Mouse (Mus musculus) B cell, adult 2 months (primary cell): Measurements from ENCODE around the gene Slc39a9.

Source experiments
- DNase-seq, 2 experiments: peaks; one replicate each; pipeline ENCODE4 v3.0.0; 2022

Slc39a9 gene

DNA sequence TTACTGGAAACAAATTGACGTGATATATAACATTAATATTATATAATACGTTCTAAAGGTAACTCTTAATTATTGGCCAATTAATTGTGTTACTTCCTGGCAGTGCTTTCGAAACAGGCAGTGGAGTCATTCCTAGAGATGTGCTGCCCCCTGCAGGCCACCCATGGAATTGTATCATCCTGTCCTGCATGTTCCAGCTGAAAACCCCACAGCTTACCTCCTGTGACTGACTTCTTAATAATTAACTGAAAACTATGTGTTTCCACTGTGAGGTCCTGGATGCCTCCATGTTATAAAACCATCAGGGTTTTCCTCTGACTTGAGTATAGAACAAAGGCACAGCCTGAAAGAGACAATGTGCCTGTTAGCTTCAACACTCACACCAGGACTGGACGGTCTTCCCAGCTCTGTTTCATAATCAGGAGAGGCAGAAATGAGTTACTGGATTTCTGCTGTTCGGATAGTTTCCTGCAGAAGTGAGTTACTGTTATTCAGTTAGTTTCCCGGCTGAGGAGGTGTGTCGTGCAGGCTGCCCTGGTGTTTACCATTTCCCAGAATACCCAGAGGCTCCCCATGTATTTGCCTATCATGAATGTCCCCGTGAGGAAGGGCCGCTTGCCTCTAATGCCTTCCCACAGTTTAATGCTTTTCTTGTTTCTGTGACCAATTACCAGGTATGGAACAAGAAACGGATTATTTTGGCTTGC, 81.3 kb downstream of the Slc39a9 start:
- peak; percentile 86 to 89 for DNase-seq

DNA sequence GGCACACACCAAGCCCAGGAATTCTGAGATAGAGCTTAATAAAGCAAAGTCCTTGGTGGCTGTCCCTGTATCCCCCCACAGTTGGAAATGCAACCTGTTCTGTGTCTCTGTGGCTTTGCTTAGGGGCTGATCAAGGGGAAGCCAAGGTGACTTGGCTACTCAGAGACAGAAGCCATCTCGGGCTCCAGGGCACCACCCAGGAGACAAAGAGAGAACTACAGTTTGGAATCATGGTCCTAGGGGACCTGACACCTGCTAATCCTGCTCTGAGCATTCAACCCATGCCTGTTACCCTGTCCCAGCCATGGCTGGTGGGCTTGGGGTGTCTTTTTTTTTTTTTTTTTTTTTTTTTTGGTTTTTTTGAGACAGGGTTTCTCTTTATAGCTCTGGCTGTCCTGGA, 84.5 kb downstream of the Slc39a9 start:
- no peak for DNase-seq

GRCm38 (mm10) chr12:80728814-80729213, 85.1 kb downstream of the Slc39a9 start:
- DNase-seq = no peak

DNA sequence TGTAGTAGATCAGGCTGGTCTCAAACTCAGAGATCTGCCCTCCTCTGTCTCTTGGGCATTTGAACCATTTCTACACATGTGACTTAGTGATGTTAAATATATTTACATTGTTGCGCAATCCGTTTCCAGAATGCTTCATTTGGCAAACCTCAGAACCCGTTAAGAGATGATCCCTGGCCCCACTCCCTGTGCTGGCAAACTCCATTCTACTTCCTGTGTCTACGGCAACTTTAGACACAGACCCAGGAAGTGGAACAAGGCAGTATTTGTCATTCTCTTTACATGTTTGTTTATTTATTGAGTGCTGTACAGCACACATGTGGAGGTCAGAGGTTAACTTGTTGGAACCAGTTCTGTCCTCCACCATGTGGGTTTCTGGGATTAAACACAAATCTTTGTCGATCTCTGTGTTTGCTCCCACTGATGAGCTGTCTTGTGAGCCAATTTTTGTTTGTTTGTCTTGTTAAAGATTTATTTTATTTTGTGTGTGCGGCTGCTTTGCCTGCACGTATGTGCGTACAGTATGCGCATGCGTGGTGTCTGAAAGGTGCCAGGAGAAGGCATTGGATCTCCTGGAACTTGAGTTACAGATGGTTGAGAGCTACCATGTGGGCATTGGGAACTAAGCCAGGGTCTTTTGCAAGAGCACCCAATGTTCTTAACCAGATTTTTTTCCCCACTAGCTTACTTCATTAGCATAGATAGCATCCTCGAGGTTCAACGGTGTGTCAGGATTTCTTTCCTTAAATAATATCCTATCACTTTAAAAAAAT, 86.3 kb downstream of the Slc39a9 start:
- no peak for DNase-seq

GRCm38 (mm10) chr12:80730567-80730966, 86.9 kb downstream of the Slc39a9 start:
- DNase-seq = no peak
